Mouse (Mus musculus) adrenal gland, postnatal 10 days (tissue): ENCODE measurements around the gene Gm14443. TPM values are rescaled to one million over a fixed set of nuclear protein-coding genes. Genes with fewer than 3 reads are reported as not detected.
A peak's percentile ranks its signal among the peaks of the same experiment; 100 is the strongest.
"Not testable (repeated sequence)": the region's sequence is repeated elsewhere in the genome, so short reads cannot be mapped to it uniquely, and the experiment has no call there.

Experiments
- DNase-seq: peaks from one replicate; pipeline ENCODE4 v3.0.0; 2021; ENCODE audit warnings: mixed read lengths
- long read RNA-seq, 2 experiments: library from polyadenylated mRNA; stranded (forward); transcript quantifications; one replicate each; pipeline ENCODE4 v2.0.0; 2021
- total RNA-seq, 2 experiments: library from RNA; stranded (reverse); gene quantifications; 2 replicates each; pipeline ENCODE4 v1.2.3; 2021

Gene Gm14443
- 1 to 10 TPM in 1 of 2 experiments, under 1 TPM in 1; 0.33 to 1.9 TPM for total RNA-seq
- long read RNA-seq, experiment 1: 0 reads
- long read RNA-seq, experiment 2: 0 reads

DNA sequence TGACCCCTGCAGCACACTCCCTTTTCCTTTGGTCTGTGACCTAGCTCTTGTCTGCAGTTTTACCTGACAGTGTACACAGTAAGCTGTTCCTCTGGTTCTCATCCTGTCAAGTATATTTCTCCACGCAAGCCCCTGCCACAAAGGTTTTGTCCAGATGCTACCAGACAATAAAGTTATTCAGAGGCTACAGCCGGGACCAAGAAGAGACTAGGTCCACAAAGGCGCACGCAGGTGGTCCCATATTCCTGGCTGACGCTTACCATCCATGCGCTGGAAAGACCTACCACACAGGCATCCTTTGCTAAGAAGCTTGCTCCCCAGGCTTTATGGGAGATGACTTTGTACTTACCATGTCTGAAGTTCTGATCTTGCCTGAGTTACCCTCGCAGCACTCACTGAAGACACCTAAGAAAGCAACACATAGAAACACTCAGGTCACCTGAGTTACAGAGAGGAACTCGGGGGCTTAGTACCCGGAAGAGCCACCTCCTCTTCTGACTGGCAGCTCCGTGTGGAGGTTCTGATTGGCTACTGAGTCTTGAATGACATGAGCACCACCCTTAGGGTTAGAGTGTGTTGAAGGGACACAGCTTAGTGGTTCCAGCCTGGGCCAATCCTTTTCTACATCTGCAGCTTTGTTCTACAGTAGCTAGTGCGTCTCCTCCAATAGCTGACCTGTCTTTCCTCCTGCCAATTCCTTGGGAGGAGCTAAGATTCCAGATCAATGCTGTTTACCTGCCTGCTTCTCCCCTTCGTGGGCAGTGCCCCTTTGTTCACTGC is at the start of gene Gm14443:
TSS of gene Gm14443 (minus strand) at position 471 of the 780 bp plus-strand sequence.
- DNase-seq: not testable (repeated sequence)

DNA sequence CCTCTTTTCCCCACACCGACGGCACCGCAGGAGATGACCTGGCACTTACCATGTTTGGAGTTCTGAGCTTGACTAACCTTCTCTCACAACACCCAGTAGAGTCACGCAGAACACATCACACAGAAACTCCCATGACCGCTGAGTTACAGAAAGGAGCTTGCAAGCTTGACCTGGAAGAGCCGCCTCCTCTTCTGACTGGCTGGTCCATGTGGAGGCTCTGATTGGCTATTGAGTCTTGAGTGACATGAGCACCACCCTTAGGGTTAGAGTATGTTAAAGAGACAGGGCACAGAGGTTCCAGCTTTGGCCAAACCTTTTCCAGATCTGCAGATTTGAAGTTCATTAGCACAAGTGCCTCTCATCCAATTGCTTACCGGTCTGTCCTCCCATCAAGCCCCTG is 31.1 kb upstream of the Gm14443 start, which contains the start of gene Gm14391:
TSS of gene Gm14391 (minus strand) at position 186 of the 400 bp plus-strand sequence.
- DNase-seq: not testable (repeated sequence)

DNA sequence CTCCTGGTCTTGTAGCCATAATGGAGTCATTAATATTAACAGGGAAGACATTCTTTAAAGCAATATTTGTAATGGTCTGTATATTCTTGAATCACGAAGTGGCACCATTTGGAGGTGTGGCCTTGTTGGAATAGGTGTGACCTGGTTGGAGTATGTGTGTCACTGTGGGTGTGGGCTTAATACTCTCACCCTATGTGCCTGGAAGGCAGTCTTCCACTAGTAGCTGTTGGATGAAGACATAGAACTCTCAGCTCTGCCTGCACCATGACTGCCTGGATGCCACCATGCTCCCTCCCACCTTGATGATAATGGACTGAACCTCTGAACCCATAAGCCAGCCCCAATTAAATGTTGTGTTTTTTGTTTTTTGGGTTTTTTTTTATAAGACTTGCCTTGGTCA is 3.3 kb upstream of the Gm14443 start:
- not testable (repeated sequence) for DNase-seq

DNA sequence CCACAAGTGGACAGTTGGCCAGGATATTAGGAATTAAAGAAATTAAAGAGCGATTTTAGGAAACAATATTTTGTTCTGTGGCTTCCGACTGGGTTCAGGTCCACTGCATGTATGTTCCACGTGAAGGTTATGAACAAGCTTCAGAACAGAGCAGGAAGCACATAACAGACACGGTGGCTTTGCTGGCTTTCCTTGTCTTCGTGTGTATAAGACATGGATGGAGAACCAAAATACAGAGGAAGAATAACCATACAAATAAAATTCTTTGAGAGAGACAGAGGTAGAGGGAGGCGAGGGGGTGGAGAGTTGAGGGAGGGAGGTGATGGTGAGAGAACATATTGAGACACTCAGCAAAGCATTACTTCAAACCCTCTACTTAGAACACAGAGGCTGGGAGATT is 641 bp upstream of the Gm14443 start:
- no peak for DNase-seq

DNA sequence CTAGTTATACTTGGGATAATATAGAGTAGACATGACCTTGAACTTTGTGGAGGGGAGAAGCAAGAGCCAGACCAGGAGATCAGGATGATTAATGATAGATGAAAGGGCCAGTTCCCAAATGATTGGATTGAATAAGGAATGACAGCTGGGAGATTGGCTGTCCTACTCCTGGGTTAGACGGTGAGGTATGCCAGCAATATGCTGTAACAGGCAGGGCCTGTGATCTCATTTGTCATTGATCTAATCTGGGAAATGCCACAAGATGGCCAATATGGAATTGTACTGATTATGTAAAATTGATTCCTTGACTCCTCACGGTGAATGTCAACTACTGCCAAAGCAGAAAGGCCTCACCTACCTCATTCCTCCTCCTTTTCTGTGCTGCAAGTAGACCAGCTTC is 1.6 kb downstream of the Gm14443 start:
- not testable (repeated sequence) for DNase-seq

DNA sequence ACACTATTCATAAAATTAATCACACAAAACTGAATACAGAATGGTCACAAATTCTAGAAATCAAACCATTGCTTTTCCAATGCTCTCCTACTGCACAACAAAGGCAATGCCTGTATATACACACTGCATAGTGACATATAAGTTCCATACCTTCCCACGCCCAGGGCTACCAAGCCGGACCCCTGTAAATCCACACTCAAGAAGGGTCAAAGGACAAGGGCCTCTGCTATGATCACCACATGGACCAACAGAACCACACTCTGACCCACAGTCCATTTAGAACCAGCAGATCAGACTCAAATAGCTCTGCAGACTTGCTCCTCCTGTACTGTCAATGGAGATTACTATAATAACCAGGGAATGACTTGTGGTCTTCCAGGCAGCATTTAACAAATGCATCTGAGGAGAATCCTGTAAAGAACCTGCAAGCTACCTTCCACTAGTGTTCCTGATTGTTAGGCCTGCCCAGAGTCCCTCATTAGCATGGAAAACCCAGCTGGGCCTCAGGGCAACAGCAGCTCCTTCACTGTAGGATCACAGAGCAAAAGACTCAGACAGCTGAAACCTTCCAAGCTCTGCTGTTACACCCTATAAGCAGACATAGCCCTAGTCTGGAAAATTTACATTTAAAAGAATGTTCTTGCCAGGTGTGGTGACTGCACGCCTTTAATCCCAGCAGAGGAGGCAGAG is 2.6 kb downstream of the Gm14443 start:
- DNase-seq: not testable (repeated sequence)

DNA sequence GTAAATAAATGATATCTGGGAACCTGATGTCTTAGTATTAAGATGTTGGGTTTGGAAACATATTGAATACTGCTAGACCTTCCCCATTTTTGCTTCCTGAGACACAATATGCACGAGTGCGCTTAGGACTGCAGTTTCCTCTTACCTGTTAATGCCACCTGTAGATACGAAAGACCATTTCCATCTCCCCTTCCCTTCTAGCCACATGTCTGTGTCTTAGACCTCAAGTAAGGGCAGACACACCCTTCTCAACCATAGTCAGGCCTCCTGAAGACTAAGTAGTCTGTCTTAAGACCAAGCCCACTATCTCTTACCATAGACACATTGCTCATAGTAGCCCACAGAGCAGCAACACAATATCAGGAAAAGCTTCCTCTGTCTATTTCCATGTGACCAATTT is 3.5 kb downstream of the Gm14443 start:
- no peak for DNase-seq

DNA sequence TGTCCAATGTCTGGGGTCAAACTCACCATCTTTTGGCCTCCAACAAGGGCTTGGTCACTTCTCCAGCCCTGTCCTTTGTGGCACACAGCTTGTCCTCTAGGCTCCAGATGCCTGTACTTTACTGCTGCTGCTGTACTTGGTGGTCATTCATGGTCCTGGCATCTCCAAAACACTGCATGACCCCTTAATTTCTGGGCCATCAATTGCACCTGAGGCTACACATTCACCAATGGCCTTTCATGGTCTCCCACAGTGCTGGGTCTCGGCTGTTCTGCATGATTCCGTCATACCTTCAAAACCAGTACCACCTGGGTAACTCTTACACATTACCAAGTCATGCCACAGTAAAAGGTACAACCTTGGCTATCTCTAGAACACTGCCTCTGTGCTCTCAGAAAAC is 8.8 kb downstream of the Gm14443 start:
- DNase-seq: not testable (repeated sequence)

DNA sequence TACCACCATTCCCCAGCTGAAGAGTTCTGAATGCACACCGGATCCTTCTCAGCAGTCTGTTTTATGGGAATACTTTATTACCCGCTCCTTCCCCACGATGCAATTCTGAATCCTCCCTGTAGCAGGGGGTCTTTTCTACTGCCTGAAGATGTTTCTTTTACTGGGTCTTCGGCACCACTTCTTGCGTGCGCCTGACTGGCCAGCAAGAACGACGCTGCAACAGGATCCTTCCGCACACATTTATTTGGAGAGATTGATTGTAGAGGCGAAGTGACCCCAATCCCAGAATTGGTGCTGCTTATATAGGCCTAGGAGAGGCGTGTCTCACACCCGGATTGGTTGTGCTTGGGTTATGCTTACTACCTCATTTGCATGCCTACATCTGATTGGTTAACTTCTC is 10.6 kb downstream of the Gm14443 start:
- not testable (repeated sequence) for DNase-seq

DNA sequence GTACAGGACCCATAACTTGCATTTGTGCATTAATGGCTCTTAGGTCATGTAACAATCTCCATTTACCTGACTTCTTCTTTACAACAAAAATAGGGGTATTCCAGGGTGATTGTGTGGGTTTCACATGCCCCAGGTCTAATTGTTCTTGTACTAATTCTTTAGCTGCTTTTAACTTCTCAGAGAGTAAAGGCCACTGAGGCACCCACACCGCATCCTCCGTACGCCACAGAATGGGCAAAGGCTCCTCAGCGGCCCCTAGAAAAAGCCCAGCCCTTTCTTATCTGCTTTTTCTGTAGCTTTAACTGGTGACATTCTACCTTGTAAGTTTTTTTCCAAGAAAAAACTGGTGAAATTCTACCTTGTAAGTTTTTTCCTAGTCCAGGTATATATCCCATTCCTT is 14.2 kb downstream of the Gm14443 start:
- not testable (repeated sequence) for DNase-seq

DNA sequence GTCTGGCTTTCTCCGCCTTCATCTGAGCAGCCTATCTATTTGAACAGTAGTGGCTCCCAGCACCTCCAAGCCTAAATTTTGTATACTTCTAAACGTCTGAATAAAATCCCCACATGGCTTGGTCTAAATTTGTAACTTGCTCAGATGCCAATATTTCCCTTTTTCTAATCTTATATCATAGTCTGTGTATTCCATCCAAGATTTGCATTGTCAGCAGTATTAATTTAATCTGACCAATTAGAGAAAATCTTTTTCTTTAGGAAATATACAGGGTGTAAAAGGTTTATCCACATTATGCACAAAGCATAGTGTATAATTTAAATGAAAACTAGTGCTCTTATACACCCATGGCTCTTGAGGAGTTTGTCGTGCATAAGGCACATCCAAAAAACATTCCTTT is 17.0 kb downstream of the Gm14443 start:
- DNase-seq: no peak

DNA sequence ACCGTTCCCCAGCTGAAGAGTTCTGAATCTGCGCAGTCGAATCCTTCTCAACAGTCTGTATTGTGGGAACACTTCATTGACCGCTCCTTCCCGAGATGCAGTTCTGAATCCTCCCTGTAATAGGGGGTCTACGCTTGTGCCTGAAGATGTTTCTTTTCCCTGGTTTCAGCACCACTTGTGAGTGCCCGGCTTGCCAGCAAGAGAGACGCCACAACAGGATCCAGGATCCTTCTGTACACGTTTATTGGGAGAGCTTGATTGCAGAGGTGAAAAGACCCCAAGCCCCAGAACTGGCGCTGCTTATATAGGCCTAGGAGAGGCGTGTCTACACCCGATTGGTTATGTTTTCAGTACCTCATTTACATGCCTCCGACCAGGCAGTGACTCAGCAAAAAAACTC is 19.0 kb downstream of the Gm14443 start:
- no peak for DNase-seq

DNA sequence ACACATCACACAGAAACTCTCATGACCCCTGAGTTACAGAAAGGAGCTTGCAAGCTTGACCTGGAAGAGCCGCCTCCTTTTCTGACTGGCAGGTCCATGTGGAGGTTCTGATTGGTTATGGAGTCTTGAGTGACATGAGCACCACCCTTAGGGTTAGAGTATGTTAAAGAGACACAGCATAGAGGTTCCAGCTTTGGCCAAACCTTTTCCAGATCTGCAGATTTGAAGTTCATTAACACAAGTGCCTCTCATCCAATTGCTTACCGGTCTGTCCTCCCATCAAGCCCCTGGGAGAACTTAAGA is 33.7 kb downstream of the Gm14443 start, which contains the start of gene Gm14399:
TSS of gene Gm14399 (minus strand) at position 20 of the 303 bp plus-strand sequence.
- DNase-seq: not testable (repeated sequence)

DNA sequence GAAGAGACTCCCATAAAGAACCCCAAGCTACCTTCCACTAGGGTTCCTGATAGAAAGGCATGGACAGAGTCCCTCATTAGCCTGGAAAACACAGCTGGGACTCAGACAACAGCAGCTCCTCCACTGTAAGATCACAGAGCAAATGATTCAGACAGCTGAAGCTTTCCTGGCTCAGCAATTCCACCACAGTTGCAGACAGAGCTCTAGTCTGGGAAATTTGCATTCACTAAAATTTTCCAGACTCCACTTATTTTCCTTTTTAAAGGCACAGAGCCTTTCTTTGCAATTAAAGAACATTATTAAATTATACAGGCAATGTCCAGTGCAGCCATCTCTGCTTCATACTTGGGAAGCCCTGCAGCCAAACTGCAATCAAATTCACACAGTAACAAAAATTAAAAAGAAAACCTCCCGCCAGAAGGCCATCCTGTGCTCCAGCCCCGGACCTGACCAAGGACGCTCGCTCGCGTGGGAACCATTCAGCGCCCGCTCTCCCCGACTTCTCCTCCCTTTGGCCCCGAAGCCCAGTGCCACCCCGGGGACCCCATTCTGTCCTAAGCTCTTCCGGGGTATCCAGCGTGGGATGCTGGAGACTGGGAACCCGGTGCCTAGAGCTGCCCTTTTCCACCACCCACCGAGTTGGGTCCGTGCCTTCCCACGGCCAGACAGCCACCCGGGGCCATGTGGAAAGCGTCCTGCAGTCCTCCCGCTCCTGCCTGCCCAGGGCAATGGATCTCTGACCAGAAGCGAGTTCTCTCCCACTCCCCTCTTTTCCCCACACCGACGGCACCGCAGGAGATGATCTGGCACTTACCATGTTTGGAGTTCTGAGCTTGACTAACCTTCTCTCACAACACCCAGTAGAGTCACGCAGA is 34.3 kb downstream of the Gm14443 start:
- peak; percentile 40 for DNase-seq

DNA sequence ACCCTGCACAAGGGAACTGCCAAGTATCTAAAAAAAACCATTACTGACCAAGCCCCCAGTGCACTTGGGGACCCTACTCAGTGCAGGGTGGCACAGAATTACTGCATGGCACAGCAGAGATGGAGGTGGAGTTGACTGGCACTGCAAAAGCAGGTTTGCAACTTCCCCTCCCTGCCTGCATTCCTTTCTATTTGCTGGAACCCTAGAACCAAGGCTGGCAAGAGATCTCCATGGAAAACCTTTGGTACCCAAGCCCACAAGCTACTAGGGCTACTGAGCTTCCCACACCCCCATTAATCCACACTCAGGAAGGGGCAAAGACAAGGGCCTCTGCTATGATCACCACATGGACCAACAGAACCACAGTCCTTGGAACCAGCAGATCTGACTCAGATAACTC is 35.0 kb downstream of the Gm14443 start:
- DNase-seq: not testable (repeated sequence)

Other genes starting within 250 kb of the Gm14443 start
- under 1 TPM; 0.39 to 0.88 TPM for gene Gm14444, start 165.6 kb downstream of the Gm14443 start, total RNA-seq
- 1 to 10 TPM in 1 of 2 experiments, under 1 TPM in 1; 0.87 to 1.6 TPM for gene Gm14393, start 108.1 kb downstream of the Gm14443 start, total RNA-seq
- 10 to 100 TPM; 10.9 to 15.9 TPM for gene Gm14399, start 33.9 kb downstream of the Gm14443 start, total RNA-seq
- 10 to 100 TPM; 46.0 to 77.7 TPM for gene Gm14391, start 31.0 kb upstream of the Gm14443 start, total RNA-seq
- 1 to 10 TPM; 5.0 to 8.4 TPM for gene Gm14440, start 99.3 kb upstream of the Gm14443 start, total RNA-seq
- 10 to 100 TPM; 27.9 to 41.8 TPM for gene Gm4631, start 162.3 kb upstream of the Gm14443 start, total RNA-seq
- gene Zfp968, start 196.6 kb upstream of the Gm14443 start, total RNA-seq: 1 to 10 TPM; 6.1 to 8.5 TPM